Mouse (Mus musculus): ENCODE results near the gene Atp6v0e. TPM values are rescaled to one million over a fixed set of nuclear protein-coding genes. Genes with fewer than 3 reads are reported as not detected.

Gene Atp6v0e
- total RNA-seq (2017): 314 to 369 TPM (median 315 TPM) in 3 replicates

DNA sequence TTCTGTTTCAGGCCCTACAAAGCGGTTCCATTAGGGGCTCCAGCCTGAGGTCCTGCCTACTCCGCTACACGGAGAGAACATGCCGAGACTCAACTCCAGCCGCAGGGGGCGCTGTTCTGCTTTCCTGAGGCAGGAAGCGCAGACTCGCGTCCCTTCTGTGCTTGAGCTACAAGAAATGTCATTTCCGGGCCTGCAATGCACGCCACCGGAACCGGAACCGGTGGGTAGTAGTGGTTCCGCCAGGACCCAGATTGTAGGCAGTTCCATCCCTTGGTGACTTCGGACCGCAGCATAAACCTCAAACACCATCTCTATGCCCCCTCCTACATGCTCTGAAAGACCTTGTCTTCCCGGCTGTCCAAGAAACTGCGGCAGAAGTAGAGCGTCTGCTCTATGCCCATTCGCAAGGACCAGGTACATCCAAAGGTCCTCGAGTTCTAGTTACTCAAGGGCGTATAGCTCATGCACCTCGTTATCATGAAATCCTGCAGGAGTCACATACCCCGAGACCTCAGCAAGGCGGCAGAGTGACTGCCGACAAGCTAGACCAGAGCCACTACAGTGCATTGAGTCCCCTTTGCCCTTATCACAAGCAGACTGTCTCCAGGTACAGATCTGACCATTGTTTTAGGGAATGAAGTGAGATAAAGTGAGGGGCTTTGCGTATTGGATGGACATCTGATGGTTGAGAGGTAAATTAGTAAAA, at the start of gene Atp6v0e:
Atp6v0e (plus strand) TSS at position 254 of the 706 bp plus-strand sequence.
- peak; percentile 91 for ATAC-seq (replicated peaks; ENCODE audit: insufficient number of reproducible peaks, low FRiP score, low TSS enrichment, poor library complexity, severe bottlenecking)

DNA sequence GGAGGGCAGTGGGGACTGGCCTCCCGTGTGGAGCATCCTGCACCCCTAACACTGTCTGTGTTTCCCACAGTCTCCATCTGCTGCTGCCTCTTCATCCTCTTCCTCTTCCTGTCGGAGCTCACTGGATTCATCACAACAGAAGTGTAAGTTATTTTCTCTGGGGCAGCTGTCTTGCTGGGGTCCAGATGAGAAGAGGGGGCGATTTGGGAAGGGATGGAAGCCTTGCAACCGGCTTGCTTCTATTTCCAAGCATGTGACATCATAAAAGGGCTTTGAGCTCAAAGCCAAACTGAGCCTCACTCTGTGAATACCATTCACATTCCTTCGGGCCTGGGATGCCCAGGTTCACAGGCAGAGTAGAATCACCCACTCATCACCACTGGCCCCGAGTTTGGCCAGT, 48.7 kb upstream of the Atp6v0e start:
- no peak for ATAC-seq (replicated peaks; ENCODE audit: insufficient number of reproducible peaks, low FRiP score, low TSS enrichment, poor library complexity, severe bottlenecking)

GRCm38 (mm10) chr17:26614708-26615486, 48.1 kb upstream of the Atp6v0e start:
- no peak for ATAC-seq (replicated peaks; ENCODE audit: insufficient number of reproducible peaks, low FRiP score, low TSS enrichment, poor library complexity, severe bottlenecking)

GRCm38 (mm10) chr17:26616696-26617095, 46.3 kb upstream of the Atp6v0e start:
- ATAC-seq (replicated peaks; ENCODE audit: insufficient number of reproducible peaks, low FRiP score, low TSS enrichment, poor library complexity, severe bottlenecking): peak; percentile 74

DNA sequence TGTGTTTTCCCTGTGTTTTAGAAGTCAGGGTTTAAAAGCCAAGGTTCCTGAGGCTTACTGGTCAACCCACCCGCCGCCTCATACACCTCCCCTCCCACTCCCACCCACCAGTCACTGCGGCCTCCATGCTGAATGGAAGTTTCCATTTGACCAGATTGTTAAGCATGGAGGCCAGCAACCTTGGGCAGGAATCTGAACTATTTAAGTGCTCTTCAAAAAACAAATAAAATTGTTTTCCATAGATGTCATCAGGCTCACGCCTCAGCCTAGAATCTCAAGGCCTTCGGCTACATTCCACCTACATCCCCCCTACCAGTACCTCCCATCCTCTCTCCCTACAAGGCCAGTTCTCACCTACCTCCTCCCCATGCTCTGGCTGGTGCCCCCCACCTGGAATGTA, 44.5 kb upstream of the Atp6v0e start:
- ATAC-seq (replicated peaks; ENCODE audit: insufficient number of reproducible peaks, low FRiP score, low TSS enrichment, poor library complexity, severe bottlenecking): no peak

DNA sequence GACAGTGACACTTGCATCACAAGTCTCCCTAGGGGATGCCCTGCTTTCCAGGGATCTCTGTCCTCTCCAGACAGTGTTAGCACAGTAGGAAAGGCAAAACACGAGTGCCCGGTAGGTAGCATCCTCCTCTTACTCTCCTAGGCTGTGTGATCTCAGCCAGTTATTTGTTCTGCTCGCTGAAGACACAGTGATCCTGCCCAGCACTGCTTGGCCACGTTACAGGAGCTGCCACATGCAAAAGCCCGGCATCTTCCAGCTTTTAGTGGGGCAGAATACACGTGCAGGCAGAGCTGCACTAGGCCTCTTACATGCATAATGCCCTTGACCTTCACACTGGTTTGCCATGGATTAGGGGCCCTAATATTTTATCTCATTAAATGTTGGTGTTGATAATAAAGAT, 43.5 kb upstream of the Atp6v0e start:
- ATAC-seq (replicated peaks; ENCODE audit: insufficient number of reproducible peaks, low FRiP score, low TSS enrichment, poor library complexity, severe bottlenecking): no peak

DNA sequence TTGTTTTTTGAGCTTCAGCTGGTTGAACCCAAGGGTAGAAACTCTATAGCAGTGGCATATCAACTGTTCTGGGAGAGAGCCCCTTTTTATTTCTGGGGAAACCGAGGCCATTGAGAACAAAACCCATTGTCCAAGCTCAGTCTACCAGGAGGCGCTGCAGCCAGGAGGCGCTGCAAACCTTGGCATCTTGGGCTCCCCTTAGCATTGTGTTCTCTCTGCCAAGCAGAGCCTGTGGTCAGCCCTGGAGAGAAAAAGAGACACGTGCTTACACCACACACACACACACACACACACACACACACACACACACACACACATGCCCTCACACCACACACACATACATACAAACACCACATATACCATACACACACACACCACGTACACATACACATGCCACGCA, 42.7 kb upstream of the Atp6v0e start:
- no peak for ATAC-seq (replicated peaks; ENCODE audit: insufficient number of reproducible peaks, low FRiP score, low TSS enrichment, poor library complexity, severe bottlenecking)

DNA sequence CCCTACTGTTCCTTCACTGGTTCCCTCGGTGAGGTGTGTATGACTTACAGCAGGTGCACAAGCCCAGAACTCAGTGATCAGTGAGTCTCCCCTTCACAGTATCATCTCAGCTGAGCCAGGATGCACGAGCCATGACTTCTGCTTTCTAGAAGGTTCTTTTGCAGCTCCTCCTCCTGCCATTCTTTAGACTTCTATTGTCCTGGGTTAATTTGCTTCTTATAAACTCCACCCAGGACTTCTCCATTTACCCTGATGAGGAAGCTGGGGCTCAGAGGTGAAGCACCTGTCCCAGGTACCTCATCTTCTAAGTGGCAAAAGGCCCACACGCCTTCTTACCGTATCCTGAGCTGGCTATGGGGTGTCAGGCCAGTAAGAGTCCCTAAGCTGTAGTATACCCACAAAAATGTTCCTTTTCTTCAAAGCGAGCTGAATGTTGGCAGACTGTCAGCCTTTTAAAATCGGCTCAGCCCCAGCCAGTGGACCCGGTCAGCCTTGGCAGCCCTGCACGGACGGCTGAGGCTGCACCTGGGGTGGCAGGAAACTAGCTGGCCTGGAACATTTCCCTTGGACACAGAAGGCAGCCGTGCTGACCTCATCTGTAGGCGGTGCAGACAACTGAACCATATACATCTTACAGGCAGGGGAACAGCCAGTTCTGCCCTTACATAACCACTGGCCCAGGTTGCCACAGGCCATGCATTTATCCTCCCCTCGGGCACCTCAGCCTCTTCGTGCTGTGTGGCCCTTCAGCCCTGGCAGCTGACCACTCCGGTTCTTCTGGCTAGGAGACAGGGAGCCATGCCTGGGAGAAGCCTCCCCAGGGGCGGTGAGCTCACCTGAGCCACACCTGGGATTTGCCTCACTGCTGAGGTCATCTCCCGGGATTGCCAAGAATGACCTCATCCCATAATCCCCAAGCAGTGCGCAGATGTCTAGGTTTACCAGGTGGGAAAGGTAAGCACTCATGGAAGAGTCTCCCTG, 42.0 kb upstream of the Atp6v0e start:
- ATAC-seq (replicated peaks; ENCODE audit: insufficient number of reproducible peaks, low FRiP score, low TSS enrichment, poor library complexity, severe bottlenecking): no peak

- ATAC-seq (replicated peaks; ENCODE audit: insufficient number of reproducible peaks, low FRiP score, low TSS enrichment, poor library complexity, severe bottlenecking): no peak
Observed at GRCm38 (mm10) chr17:26621912-26622311, 41.1 kb upstream of the Atp6v0e start.

DNA sequence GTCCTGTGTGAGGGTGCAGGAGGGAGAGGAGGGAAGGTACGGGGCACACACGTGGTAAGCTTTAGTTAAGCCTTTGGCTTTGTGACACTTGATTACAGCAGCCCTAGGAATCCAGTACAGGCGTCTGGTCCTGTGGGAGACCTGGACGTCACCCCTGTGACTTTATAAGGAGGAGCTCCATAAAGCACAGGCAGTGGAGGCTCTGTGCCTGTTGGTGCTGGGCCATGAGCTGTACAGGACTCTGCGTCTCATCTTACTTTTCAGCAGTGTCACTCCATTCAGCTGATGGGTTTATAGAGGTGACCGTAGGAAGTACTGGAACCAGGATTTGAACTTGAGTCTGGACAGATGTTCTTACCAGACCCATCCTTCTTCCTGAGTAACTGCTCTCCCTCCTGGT, 39.0 kb upstream of the Atp6v0e start:
- ATAC-seq (replicated peaks; ENCODE audit: insufficient number of reproducible peaks, low FRiP score, low TSS enrichment, poor library complexity, severe bottlenecking): no peak

- ATAC-seq (replicated peaks; ENCODE audit: insufficient number of reproducible peaks, low FRiP score, low TSS enrichment, poor library complexity, severe bottlenecking): no peak
Observed at GRCm38 (mm10) chr17:26624999-26625398, 38.0 kb upstream of the Atp6v0e start.

DNA sequence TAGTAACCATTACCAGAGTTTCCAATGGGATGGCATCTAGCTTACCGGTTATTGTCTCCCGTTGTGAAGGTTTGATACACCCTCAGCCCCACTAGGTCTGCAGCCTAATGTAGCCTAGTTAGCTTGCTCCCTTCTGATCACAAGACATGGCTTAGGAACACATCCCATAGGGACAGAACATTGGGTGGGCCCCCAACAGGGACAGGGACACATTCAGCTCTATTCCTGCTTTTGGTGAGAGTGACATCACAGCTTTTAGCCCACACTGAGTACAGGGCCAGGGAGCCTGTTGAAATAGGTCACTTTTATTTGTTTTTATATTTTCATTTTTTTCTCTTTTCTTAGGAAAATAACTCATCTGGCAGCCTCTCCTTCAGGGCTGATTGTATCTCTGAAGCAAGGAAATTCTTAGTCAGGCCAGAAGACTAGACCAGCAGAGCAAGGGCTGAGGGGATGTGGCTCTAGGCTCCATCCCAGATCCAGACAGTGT, 37.5 kb upstream of the Atp6v0e start:
- no peak for ATAC-seq (replicated peaks; ENCODE audit: insufficient number of reproducible peaks, low FRiP score, low TSS enrichment, poor library complexity, severe bottlenecking)

- ATAC-seq (replicated peaks; ENCODE audit: insufficient number of reproducible peaks, low FRiP score, low TSS enrichment, poor library complexity, severe bottlenecking): no peak
Observed at GRCm38 (mm10) chr17:26628479-26628878, 34.6 kb upstream of the Atp6v0e start.

DNA sequence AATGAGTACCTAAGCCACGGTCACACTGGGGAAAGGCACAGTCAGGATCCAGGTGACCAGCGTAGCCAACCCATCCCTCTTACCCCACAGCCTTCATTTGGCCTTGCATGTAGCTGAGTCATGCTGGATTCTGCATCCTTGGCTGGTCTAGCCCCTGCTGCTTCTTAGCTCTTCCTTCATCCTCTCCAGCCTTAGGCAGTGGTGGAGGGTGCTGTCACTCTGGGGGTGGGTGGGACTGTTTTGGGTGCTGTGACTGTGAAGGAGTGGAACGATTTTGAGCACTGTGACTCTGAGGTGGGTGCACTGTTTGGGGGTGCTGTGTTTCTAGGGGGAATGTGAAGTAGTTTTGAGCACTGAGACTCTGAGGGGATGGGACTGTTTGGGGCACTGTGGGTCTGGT, 34.1 kb upstream of the Atp6v0e start:
- no peak for ATAC-seq (replicated peaks; ENCODE audit: insufficient number of reproducible peaks, low FRiP score, low TSS enrichment, poor library complexity, severe bottlenecking)

DNA sequence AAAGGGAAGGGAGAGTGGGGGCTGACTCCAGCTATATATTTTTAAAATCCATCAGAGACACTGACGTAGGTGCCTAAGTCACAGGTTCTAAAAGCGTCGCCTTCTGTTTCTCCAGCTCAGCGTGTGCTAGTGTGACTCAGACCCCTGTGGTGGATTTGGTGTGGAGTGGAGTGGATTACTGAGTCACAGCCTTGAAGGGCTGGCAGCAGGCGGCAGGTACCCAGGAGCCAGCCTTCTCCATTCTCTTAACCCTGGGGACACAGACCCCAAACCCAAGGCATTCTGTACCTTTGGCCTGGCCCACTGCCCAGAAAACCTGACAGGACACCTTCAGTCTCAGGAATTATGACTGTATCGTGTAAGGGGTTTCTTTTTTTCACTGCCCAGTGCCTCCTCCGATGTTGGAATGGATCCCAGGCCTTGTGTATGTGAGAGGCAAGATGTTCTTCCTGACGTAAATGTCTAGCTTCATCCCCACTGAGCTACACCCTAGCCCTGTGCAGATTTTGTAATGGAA, 31.2 kb upstream of the Atp6v0e start:
- no peak for ATAC-seq (replicated peaks; ENCODE audit: insufficient number of reproducible peaks, low FRiP score, low TSS enrichment, poor library complexity, severe bottlenecking)

- no peak for ATAC-seq (replicated peaks; ENCODE audit: insufficient number of reproducible peaks, low FRiP score, low TSS enrichment, poor library complexity, severe bottlenecking)
Observed at GRCm38 (mm10) chr17:26633186-26633585, 29.8 kb upstream of the Atp6v0e start.

- no peak for ATAC-seq (replicated peaks; ENCODE audit: insufficient number of reproducible peaks, low FRiP score, low TSS enrichment, poor library complexity, severe bottlenecking)
Observed at GRCm38 (mm10) chr17:26633926-26634325, 29.1 kb upstream of the Atp6v0e start.

GRCm38 (mm10) chr17:26634539-26634938, 28.5 kb upstream of the Atp6v0e start:
- ATAC-seq (replicated peaks; ENCODE audit: insufficient number of reproducible peaks, low FRiP score, low TSS enrichment, poor library complexity, severe bottlenecking): no peak

GRCm38 (mm10) chr17:26635951-26636350, 27.1 kb upstream of the Atp6v0e start:
- ATAC-seq (replicated peaks; ENCODE audit: insufficient number of reproducible peaks, low FRiP score, low TSS enrichment, poor library complexity, severe bottlenecking): no peak
